Mouse (Mus musculus) MEL (cell line): Measurements from ENCODE around the gene Btnl4. TPM values are rescaled to one million over a fixed set of nuclear protein-coding genes. Genes with fewer than 3 reads are reported as not detected.

Experiments
- DNase-seq: peaks from one replicate; pipeline ENCODE4 v3.0.0; 2011; ENCODE audit warnings: low read depth, low spot score
- H3K27ac ChIP-seq: 2 replicates; pipeline ENCODE4 v1.5.1; 2012; ENCODE audit warnings: low read depth, mild to moderate bottlenecking, control low read depth, low read length, moderate library complexity; ENCODE audit not compliant: control insufficient read depth
- H3K27me3 ChIP-seq, 2 experiments: fragments of 150-350 bp in 1 of 2; sonication (generic) in 1 of 2; 2 replicates each; pipeline ENCODE4 v1.6.1; 2012; ENCODE audit warnings: low read length in 2 of 2, mild to moderate bottlenecking in 2 of 2, improper control_type of control experiment in 1 of 2, moderate library complexity in 1 of 2; ENCODE audit not compliant: insufficient read depth in 2 of 2, control insufficient read depth in 1 of 2
- H3K36me3 ChIP-seq, 2 experiments: 2 replicates each; pipeline ENCODE4 v1.6.1; 2012 to 2014; ENCODE audit warnings: low read length in 2 of 2, improper control_type of control experiment in 1 of 2, inconsistent platforms in 1 of 2, mild to moderate bottlenecking in 1 of 2; ENCODE audit not compliant: insufficient read depth in 2 of 2, control insufficient read depth in 1 of 2
- H3K4me1 ChIP-seq, 2 experiments: fragments of 150-350 bp in 1 of 2; sonication (generic) in 1 of 2; 2 replicates each; pipeline ENCODE4 v1.6.1; 2012; ENCODE audit warnings: low read length in 2 of 2, improper control_type of control experiment in 1 of 2, mild to moderate bottlenecking in 1 of 2; ENCODE audit not compliant: insufficient read depth in 2 of 2, control insufficient read depth in 1 of 2
- H3K4me3 ChIP-seq, 2 experiments: fragments of 150-350 bp in 1 of 2; sonication (generic) in 1 of 2; 2 replicates each; pipeline ENCODE4 v1.5.1; 2012; ENCODE audit warnings: low read depth in 2 of 2, low read length in 2 of 2, mild to moderate bottlenecking in 2 of 2, moderate library complexity in 2 of 2, control low read depth in 1 of 2, improper control_type of control experiment in 1 of 2; ENCODE audit not compliant: control insufficient read depth in 1 of 2, insufficient read depth in 1 of 2
- H3K79me2 ChIP-seq: 2 replicates; pipeline ENCODE4 v1.6.1; 2012; ENCODE audit warnings: mild to moderate bottlenecking, low read length, moderate library complexity; ENCODE audit not compliant: control insufficient read depth, poor library complexity, insufficient read depth
- H3K9ac ChIP-seq: 2 replicates; pipeline ENCODE4 v1.6.1; 2012; ENCODE audit warnings: low read depth, mild to moderate bottlenecking, control low read depth, low read length, moderate library complexity; ENCODE audit not compliant: control insufficient read depth, poor library complexity, severe bottlenecking
- H3K9me3 ChIP-seq: fragments of 150-350 bp; sonication (generic); replicated peaks from 2 replicates; pipeline ENCODE4 v1.6.1; 2012; ENCODE audit warnings: mild to moderate bottlenecking, low read length, improper control_type of control experiment, moderate library complexity; ENCODE audit not compliant: insufficient read depth
- E2F4 ChIP-seq: IDR thresholded peaks from 2 replicates; pipeline ENCODE4 v1.6.1; 2011; ENCODE audit warnings: low read depth, low read length, improper control_type of control experiment, borderline replicate concordance
- ELF1 ChIP-seq: IDR thresholded peaks from 2 replicates; pipeline ENCODE4 v1.6.1; 2014; ENCODE audit warnings: low read depth, mild to moderate bottlenecking, inconsistent platforms, low read length, improper control_type of control experiment, moderate library complexity
- EP300 ChIP-seq, 2 experiments: IDR thresholded peaks; 2 replicates each; pipeline ENCODE4 v1.6.1; 2011; ENCODE audit warnings: improper control_type of control experiment in 2 of 2, low read length in 2 of 2, low read depth in 1 of 2, mild to moderate bottlenecking in 1 of 2
- ETS1 ChIP-seq: IDR thresholded peaks from 2 replicates; pipeline ENCODE4 v1.6.1; 2012; ENCODE audit warnings: low read depth, mild to moderate bottlenecking, inconsistent platforms, low read length, improper control_type of control experiment, moderate library complexity
- GABPA ChIP-seq: IDR thresholded peaks from 2 replicates; pipeline ENCODE4 v1.6.1; 2012; ENCODE audit warnings: low read depth, mild to moderate bottlenecking, inconsistent platforms, low read length, improper control_type of control experiment, moderate library complexity
- GATA1 ChIP-seq: IDR thresholded peaks from 2 replicates; pipeline ENCODE4 v1.6.1; 2011; ENCODE audit warnings: low read depth, low read length, improper control_type of control experiment
- HCFC1 ChIP-seq: IDR thresholded peaks from 2 replicates; pipeline ENCODE4 v1.6.1; 2012; ENCODE audit warnings: low read depth, mild to moderate bottlenecking, inconsistent platforms, low read length, improper control_type of control experiment, moderate library complexity
- KAT2A ChIP-seq: conservative IDR thresholded peaks from 2 replicates; pipeline ENCODE4 v1.6.1; 2012; ENCODE audit warnings: low read depth, low read length, improper control_type of control experiment, inconsistent platforms
- MAX ChIP-seq: IDR thresholded peaks from 2 replicates; pipeline ENCODE4 v1.6.1; 2011; ENCODE audit warnings: low read length, improper control_type of control experiment
- MYB ChIP-seq: IDR thresholded peaks from 2 replicates; pipeline ENCODE4 v1.6.1; 2011; ENCODE audit warnings: mild to moderate bottlenecking, low read depth, low read length, improper control_type of control experiment
- MYC ChIP-seq: IDR thresholded peaks from 2 replicates; pipeline ENCODE4 v1.6.1; 2011; ENCODE audit warnings: low read depth, mild to moderate bottlenecking, low read length, improper control_type of control experiment, moderate library complexity
- NELFE ChIP-seq: IDR thresholded peaks from 2 replicates; pipeline ENCODE4 v1.6.1; 2011; ENCODE audit warnings: low read depth, low read length, improper control_type of control experiment
- POLR2A ChIP-seq, 2 experiments: IDR thresholded peaks; 2 replicates each; pipeline ENCODE4 v1.6.1; 2011 to 2012; ENCODE audit warnings: low read length in 2 of 2, mild to moderate bottlenecking in 2 of 2, control low read depth in 1 of 2, improper control_type of control experiment in 1 of 2, low read depth in 1 of 2, moderate library complexity in 1 of 2; ENCODE audit not compliant: control insufficient read depth in 1 of 2, insufficient read depth in 1 of 2, poor library complexity in 1 of 2
- RAD21 ChIP-seq: IDR thresholded peaks from 2 replicates; pipeline ENCODE4 v1.6.1; 2011; ENCODE audit warnings: mild to moderate bottlenecking, low read depth, low read length, improper control_type of control experiment
- RCOR1 ChIP-seq: IDR thresholded peaks from 2 replicates; pipeline ENCODE4 v1.6.1; 2012; ENCODE audit warnings: low read depth, mild to moderate bottlenecking, inconsistent platforms, low read length, improper control_type of control experiment
- SIN3A ChIP-seq: IDR thresholded peaks from 2 replicates; pipeline ENCODE4 v1.6.1; 2012; ENCODE audit warnings: low read length, improper control_type of control experiment, inconsistent platforms
- SMC3 ChIP-seq: IDR thresholded peaks from 2 replicates; pipeline ENCODE4 v1.6.1; 2011; ENCODE audit warnings: low read depth, low read length, improper control_type of control experiment
- TBP ChIP-seq: IDR thresholded peaks from 2 replicates; pipeline ENCODE4 v1.8.0; 2011; ENCODE audit warnings: low read depth, low read length, improper control_type of control experiment
- TCF12 ChIP-seq: IDR thresholded peaks from 2 replicates; pipeline ENCODE4 v1.6.1; 2014; ENCODE audit warnings: low read depth, mild to moderate bottlenecking, inconsistent platforms, low read length, improper control_type of control experiment, moderate library complexity
- UBTF ChIP-seq: IDR thresholded peaks from 2 replicates; pipeline ENCODE4 v1.6.1; 2012; ENCODE audit warnings: low read depth, mild to moderate bottlenecking, inconsistent platforms, low read length, improper control_type of control experiment, moderate library complexity, borderline replicate concordance; ENCODE audit not compliant: insufficient read depth
- USF1 ChIP-seq: IDR thresholded peaks from 2 replicates; pipeline ENCODE4 v1.6.1; 2014; ENCODE audit warnings: low read depth, mild to moderate bottlenecking, inconsistent platforms, low read length, improper control_type of control experiment, moderate library complexity
- USF2 ChIP-seq, 2 experiments: IDR thresholded peaks; 2 replicates each; pipeline ENCODE4 v1.6.1; 2011 to 2012; ENCODE audit warnings: improper control_type of control experiment in 2 of 2, low read length in 2 of 2, borderline replicate concordance in 1 of 2, inconsistent platforms in 1 of 2, low read depth in 1 of 2, mild to moderate bottlenecking in 1 of 2; ENCODE audit not compliant: insufficient read depth in 1 of 2
- ZC3H11A ChIP-seq: IDR thresholded peaks from 2 replicates; pipeline ENCODE4 v1.6.1; 2012; ENCODE audit warnings: low read depth, mild to moderate bottlenecking, inconsistent platforms, low read length, improper control_type of control experiment
- ZKSCAN1 ChIP-seq: IDR thresholded peaks from 2 replicates; pipeline ENCODE4 v1.6.1; 2012; ENCODE audit warnings: low read depth, mild to moderate bottlenecking, inconsistent platforms, low read length, improper control_type of control experiment, moderate library complexity
- ZMIZ1 ChIP-seq: IDR thresholded peaks from 2 replicates; pipeline ENCODE4 v1.6.1; 2012; ENCODE audit warnings: low read depth, mild to moderate bottlenecking, inconsistent platforms, low read length, improper control_type of control experiment, moderate library complexity
- polyA plus RNA-seq, 2 experiments: library from polyadenylated mRNA; stranded (reverse) in 1 of 2; unstranded in 1 of 2; fragments of >175 nt in 1 of 2; fragments of >200 nt in 1 of 2; gene quantifications; 2 replicates each; pipeline versions ENCODE4 v1.2.1 to v1.2.4; 2012; ENCODE audit warnings: low replicate concordance in 2 of 2, low read depth in 1 of 2; ENCODE audit not compliant: insufficient read length in 2 of 2, insufficient read depth in 1 of 2, missing spikeins in 1 of 2
- total RNA-seq: library from RNA; depleted of rRNA; stranded (reverse); fragments of 300-350 nt; gene quantifications from 2 replicates; pipeline ENCODE4 v1.2.3, GENCODE M21; 2012

The Btnl4 gene
- total and polyA plus RNA-seq, 3 experiments = not detected

- Histone ChIP-seq H3K27me3 (peaks cover 1 to 2% of the 10 kb centered on the region in 2 experiments), H3K9ac (no peak overlapping the region), H3K27ac (no peak overlapping the region), H3K4me3 (no peak overlapping the region), H3K4me1 (no peaks in the 10 kb centered on the region), H3K79me2 (no peaks in the 10 kb centered on the region), H3K36me3 (no peaks in the 10 kb centered on the region)
- DNase-seq = no peak
- TF ChIP-seq HCFC1 = no peak
- no peak for TF ChIP-seq EP300 (IDR thresholded peaks at IDR 0.05; ENCODE audit: low read depth in 1 of 2, low read length in 2 of 2)
- no peak for TF ChIP-seq ZMIZ1
- TF ChIP-seq USF2 (IDR thresholded peaks at IDR 0.05; ENCODE audit: borderline replicate concordance in 1 of 2, insufficient read depth in 1 of 2, low read depth in 1 of 2, low read length in 2 of 2) = no peak
- TF ChIP-seq SIN3A = no peak
- TF ChIP-seq ETS1 = no peak
- TF ChIP-seq ELF1 = no peak
- no peak for TF ChIP-seq KAT2A
- TF ChIP-seq ZC3H11A = no peak
- no peak for TF ChIP-seq RCOR1
- no peak for TF ChIP-seq NELFE
- TF ChIP-seq ZKSCAN1 = no peak
- no peak for TF ChIP-seq UBTF
- no peak for TF ChIP-seq POLR2A (IDR thresholded peaks at IDR 0.05; ENCODE audit: control insufficient read depth in 1 of 2, insufficient read depth in 1 of 2, low read depth in 1 of 2, low read length in 2 of 2, poor library complexity in 1 of 2)
- TF ChIP-seq TCF12 = no peak
- TF ChIP-seq, all 39 proteins: peak for 0
- no peaks in the 10 kb centered on the region for H3K9me3 ChIP-seq
Observed at GRCm38 (mm10) chr17:34437120-34437519, 40.0 kb downstream of the Btnl4 start.

- Histone ChIP-seq H3K27me3 (peaks cover 2 to 3% of the 10 kb centered on the region in 2 experiments; a peak in 2 of 4 replicates), H3K79me2 (no peaks in the 10 kb centered on the region), H3K27ac (no peak overlapping the region), H3K4me3 (no peak overlapping the region), H3K4me1 (no peaks in the 10 kb centered on the region), H3K36me3 (no peaks in the 10 kb centered on the region), H3K9ac (no peak overlapping the region), H3K9me3 (no peaks in the 10 kb centered on the region)
- DNase-seq = no peak
- no peak for TF ChIP-seq MYB
- no peak for TF ChIP-seq USF1
- TF ChIP-seq SMC3 = no peak
- no peak for TF ChIP-seq KAT2A
- TF ChIP-seq USF2 (IDR thresholded peaks at IDR 0.05; ENCODE audit: borderline replicate concordance in 1 of 2, insufficient read depth in 1 of 2, low read depth in 1 of 2, low read length in 2 of 2) = no peak
- no peak for TF ChIP-seq ZMIZ1
- no peak for TF ChIP-seq E2F4
- TF ChIP-seq MAX = no peak
- no peak for TF ChIP-seq EP300 (IDR thresholded peaks at IDR 0.05; ENCODE audit: low read depth in 1 of 2, low read length in 2 of 2)
- TF ChIP-seq GABPA = no peak
- no peak for TF ChIP-seq RAD21
- no peak for TF ChIP-seq POLR2A (IDR thresholded peaks at IDR 0.05; ENCODE audit: control insufficient read depth in 1 of 2, insufficient read depth in 1 of 2, low read depth in 1 of 2, low read length in 2 of 2, poor library complexity in 1 of 2)
- TF ChIP-seq GATA1 = no peak
- TF ChIP-seq MYC = no peak
- TF ChIP-seq TBP = no peak
Observed at GRCm38 (mm10) chr17:34427597-34427996, 49.5 kb downstream of the Btnl4 start.
